Mouse (Mus musculus): Measurements from ENCODE around the gene AU018091. TPM values are rescaled to one million over a fixed set of nuclear protein-coding genes. Genes with fewer than 3 reads are reported as not detected.

AU018091 gene
- polyA plus RNA-seq (2015; fragmentation: Illumina TruSeq; extraction: RNeasy Lipid Tissue Mini Kit (QIAGEN cat#74804); ENCODE audit: insufficient read depth, low replicate concordance), result not detected

DNA sequence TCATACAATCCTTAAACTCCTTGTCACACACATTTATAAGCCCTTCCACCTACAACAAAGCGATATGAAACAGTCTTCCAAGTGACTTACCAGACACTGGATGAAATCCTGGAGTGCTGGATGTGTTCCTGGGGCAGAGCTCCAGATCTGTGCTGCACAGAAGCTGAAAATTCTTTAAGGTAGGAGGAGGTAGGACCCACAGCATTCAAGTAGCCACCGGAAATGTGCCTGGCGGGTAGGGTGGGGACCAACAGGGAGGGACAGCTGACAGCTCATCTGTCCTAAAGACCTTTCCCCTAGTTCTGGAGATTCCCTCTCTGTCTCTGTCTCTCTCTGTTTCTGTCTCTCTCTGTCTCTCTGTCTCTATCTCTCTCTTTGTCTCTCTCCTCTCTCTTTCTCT lies at the start of gene AU018091:
AU018091 (minus strand) TSS at position 279 of the 400 bp plus-strand sequence.

Other genes starting within 250 kb of the AU018091 start
- gene Nlrp12, start 80.5 kb upstream of the AU018091 start, polyA plus RNA-seq (2015; fragmentation: Illumina TruSeq; extraction: RNeasy Lipid Tissue Mini Kit (QIAGEN cat#74804); ENCODE audit: insufficient read depth, low replicate concordance), result 1.3 TPM
- gene Myadm, start 119.9 kb upstream of the AU018091 start, polyA plus RNA-seq (2015; fragmentation: Illumina TruSeq; extraction: RNeasy Lipid Tissue Mini Kit (QIAGEN cat#74804); ENCODE audit: insufficient read depth, low replicate concordance), result 102 TPM
- gene Prkcg, start 120.0 kb upstream of the AU018091 start, polyA plus RNA-seq (2015; fragmentation: Illumina TruSeq; extraction: RNeasy Lipid Tissue Mini Kit (QIAGEN cat#74804); ENCODE audit: insufficient read depth, low replicate concordance), result 2.2 TPM
- 1.2 TPM for gene Cacng7, start 163.8 kb upstream of the AU018091 start, polyA plus RNA-seq (2015; fragmentation: Illumina TruSeq; extraction: RNeasy Lipid Tissue Mini Kit (QIAGEN cat#74804); ENCODE audit: insufficient read depth, low replicate concordance)
- not detected for gene Cacng8, start 221.5 kb upstream of the AU018091 start, polyA plus RNA-seq (2015; fragmentation: Illumina TruSeq; extraction: RNeasy Lipid Tissue Mini Kit (QIAGEN cat#74804); ENCODE audit: insufficient read depth, low replicate concordance)